Mouse (Mus musculus) spleen, adult 2 months (tissue): Measurements from ENCODE around the gene Gjb2.

Source experiments
- CTCF ChIP-seq: fragments of 200-500 bp; IDR thresholded peaks from 2 replicates; pipeline ENCODE4 v1.5.1; 2011; ENCODE audit warnings: mild to moderate bottlenecking, inconsistent platforms; ENCODE audit not compliant: insufficient read depth, insufficient read length, insufficient replicate concordance; ENCODE audit errors: extremely low read depth
- POLR2A ChIP-seq: fragments of 200-500 bp; IDR thresholded peaks from 2 replicates; pipeline ENCODE4 v1.6.1; 2011; ENCODE audit warnings: low read depth, low read length, inconsistent platforms

- TF ChIP-seq POLR2A (no peak), CTCF (no peak)
Measured at GRCm38 (mm10) chr14:57145741-57146140, 41.2 kb upstream of the Gjb2 start.
